Mouse (Mus musculus) stomach, embryonic 15.5 days (tissue): ENCODE results near the gene Ncbp3. TPM values are rescaled to one million over a fixed set of nuclear protein-coding genes. Genes with fewer than 3 reads are reported as not detected.

Source experiments
- ATAC-seq: fragments of 200-750 bp; cut with Nextera tagmentation; 2 replicates; pipeline ENCODE4 v1.8.0; 2017; ENCODE audit warnings: low read depth, moderate number of reproducible peaks, moderate TSS enrichment; ENCODE audit not compliant: insufficient read depth, low FRiP score
- H3K27ac ChIP-seq: fragments of 300-500 bp; sonication (generic); 2 replicates; pipeline ENCODE4 v1.5.1; 2015; ENCODE audit warnings: mild to moderate bottlenecking, inconsistent platforms
- H3K27me3 ChIP-seq: fragments of 300-500 bp; sonication (generic); replicated peaks from 2 replicates; pipeline ENCODE4 v1.6.1; 2015; ENCODE audit warnings: inconsistent platforms
- H3K36me3 ChIP-seq: fragments of 300-500 bp; sonication (generic); 2 replicates; pipeline ENCODE4 v1.6.1; 2015; ENCODE audit warnings: inconsistent platforms
- H3K4me1 ChIP-seq: fragments of 300-500 bp; sonication (generic); 2 replicates; pipeline ENCODE4 v1.6.1; 2015; ENCODE audit warnings: inconsistent platforms
- H3K4me2 ChIP-seq: fragments of 300-500 bp; sonication (generic); 2 replicates; pipeline ENCODE4 v1.6.1; 2015; ENCODE audit warnings: mild to moderate bottlenecking, inconsistent platforms
- H3K4me3 ChIP-seq: fragments of 300-500 bp; sonication (generic); replicated peaks from 2 replicates; pipeline ENCODE4 v1.5.1; 2015; ENCODE audit warnings: inconsistent platforms
- H3K9ac ChIP-seq: fragments of 300-500 bp; sonication (generic); 2 replicates; pipeline ENCODE4 v1.6.1; 2015; ENCODE audit warnings: inconsistent platforms
- H3K9me3 ChIP-seq: fragments of 300-500 bp; sonication (generic); 2 replicates; pipeline ENCODE4 v1.6.1; 2016; ENCODE audit warnings: inconsistent platforms
- WGBS: fragments of 180-500 bp; shearing (Covaris S2); methylation state at CpG from one replicate; pipeline ENCODE4 v1.1.7; 2015; 5-methylcytosine and 5-hydroxymethylcytosine counted together
- polyA plus RNA-seq: library from polyadenylated mRNA; unstranded; fragments of >200 nt; fragmentation: Nextera tagmentation; extraction: Ambion mirVana; gene quantifications from 2 replicates; pipeline ENCODE4 v1.2.1, GENCODE M21; 2015

Gene Ncbp3
- polyA plus RNA-seq, 1 experiment from 2014 or later, result 10.4 TPM

- no peak overlapping the region for H3K27ac ChIP-seq
- no peaks in the 10 kb centered on the region for H3K9me3 ChIP-seq
- no peaks in the 10 kb centered on the region for H3K27me3 ChIP-seq
- H3K4me2 ChIP-seq, result no peak overlapping the region
- H3K4me3 ChIP-seq, result no peak overlapping the region
- WGBS, result 83% methylated on average over 7 of the region's 7 CpGs
- no peak for ATAC-seq
- H3K36me3 ChIP-seq, result no peaks in the 10 kb centered on the region
- H3K9ac ChIP-seq, result no peak overlapping the region
- H3K4me1 ChIP-seq, result peaks cover 9% of the 10 kb centered on the region; the same call in 1 of the 2 replicates
Measured at GRCm38 (mm10) chr11:73036077-73036476, 11.5 kb upstream of the Ncbp3 start.

- H3K4me1 ChIP-seq, result 0 out of 2 replicates have a peak, but pooled peaks cover 4% of the 10 kb centered on the region
- WGBS, result 54% methylated on average over 6 of the region's 6 CpGs
- ATAC-seq, result no peak
- H3K27ac ChIP-seq, result no peak overlapping the region
- H3K27me3 ChIP-seq, result no peaks in the 10 kb centered on the region
- H3K9ac ChIP-seq, result no peak overlapping the region
- no peak overlapping the region for H3K4me3 ChIP-seq
- no peaks in the 10 kb centered on the region for H3K36me3 ChIP-seq
- no peaks in the 10 kb centered on the region for H3K9me3 ChIP-seq
- H3K4me2 ChIP-seq, result no peak overlapping the region
Measured at GRCm38 (mm10) chr11:73036889-73037288, 10.7 kb upstream of the Ncbp3 start.

GRCm38 (mm10) chr11:73037691-73038090 lies 9.9 kb upstream of the Ncbp3 start:
- Histone ChIP-seq H3K36me3 (no peaks in the 10 kb centered on the region), H3K4me3 (no peak overlapping the region), H3K27ac (no peak overlapping the region), H3K9me3 (no peaks in the 10 kb centered on the region), H3K4me2 (no peak overlapping the region), H3K27me3 (no peaks in the 10 kb centered on the region), H3K4me1 (0 out of 2 replicates have a peak, but pooled peaks cover 4% of the 10 kb centered on the region), H3K9ac (no peak overlapping the region)
- WGBS, result 95% methylated on average over 3 of the region's 3 CpGs
- no peak for ATAC-seq

GRCm38 (mm10) chr11:73039102-73039799 lies 8.3 kb upstream of the Ncbp3 start:
- H3K27me3 ChIP-seq, result no peaks in the 10 kb centered on the region
- H3K4me3 ChIP-seq, result no peak overlapping the region
- no peaks in the 10 kb centered on the region for H3K9me3 ChIP-seq
- H3K4me2 ChIP-seq, result no peak overlapping the region
- 59% methylated on average over 9 of the region's 9 CpGs for WGBS
- H3K4me1 ChIP-seq, result 0 out of 2 replicates have a peak, but pooled peaks cover 5% of the 10 kb centered on the region
- no peak overlapping the region for H3K27ac ChIP-seq
- no peak overlapping the region for H3K9ac ChIP-seq
- ATAC-seq, result peak; percentile 61; the same call in 1 of the 2 replicates
- no peaks in the 10 kb centered on the region for H3K36me3 ChIP-seq

GRCm38 (mm10) chr11:73044229-73044755 lies 3.3 kb upstream of the Ncbp3 start:
- H3K4me3 ChIP-seq, result no peak overlapping the region
- H3K36me3 ChIP-seq, result no peaks in the 10 kb centered on the region
- 24% methylated on average over 6 of the region's 6 CpGs for WGBS
- peaks cover 14% of the 10 kb centered on the region; the same call in 1 of the 2 replicates for H3K4me1 ChIP-seq
- H3K27me3 ChIP-seq, result no peaks in the 10 kb centered on the region
- ATAC-seq, result no peak
- H3K4me2 ChIP-seq, result no peak overlapping the region
- no peak overlapping the region for H3K27ac ChIP-seq
- no peak overlapping the region for H3K9ac ChIP-seq
- no peaks in the 10 kb centered on the region for H3K9me3 ChIP-seq

DNA sequence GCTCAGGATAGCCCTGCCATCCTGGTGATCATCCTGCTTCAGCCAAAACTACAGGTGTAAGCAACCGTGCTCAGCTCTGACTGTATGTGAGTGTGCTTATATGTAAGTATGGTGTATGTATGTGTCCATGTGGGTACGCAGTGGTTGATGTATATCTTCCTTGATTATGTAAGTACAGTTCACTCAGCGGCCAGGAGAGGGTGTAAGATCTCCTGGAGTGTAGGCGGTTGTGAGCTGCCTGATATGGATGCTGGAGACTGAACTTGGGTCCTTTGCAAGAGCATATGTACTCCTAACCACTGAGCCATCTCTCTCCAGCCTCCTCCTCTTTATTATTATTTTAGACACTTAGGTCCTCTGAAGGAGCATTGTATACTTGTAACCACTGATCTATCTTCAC lies 2.8 kb upstream of the Ncbp3 start:
- Histone ChIP-seq H3K27me3 (no peaks in the 10 kb centered on the region), H3K9me3 (no peaks in the 10 kb centered on the region), H3K4me3 (no peak overlapping the region), H3K4me2 (no peak overlapping the region), H3K9ac (no peak overlapping the region), H3K27ac (no peak overlapping the region), H3K36me3 (no peaks in the 10 kb centered on the region), H3K4me1 (peaks cover 14% of the 10 kb centered on the region; the same call in 1 of the 2 replicates)
- WGBS, result 65% methylated on average over 4 of the region's 4 CpGs
- no peak for ATAC-seq

DNA sequence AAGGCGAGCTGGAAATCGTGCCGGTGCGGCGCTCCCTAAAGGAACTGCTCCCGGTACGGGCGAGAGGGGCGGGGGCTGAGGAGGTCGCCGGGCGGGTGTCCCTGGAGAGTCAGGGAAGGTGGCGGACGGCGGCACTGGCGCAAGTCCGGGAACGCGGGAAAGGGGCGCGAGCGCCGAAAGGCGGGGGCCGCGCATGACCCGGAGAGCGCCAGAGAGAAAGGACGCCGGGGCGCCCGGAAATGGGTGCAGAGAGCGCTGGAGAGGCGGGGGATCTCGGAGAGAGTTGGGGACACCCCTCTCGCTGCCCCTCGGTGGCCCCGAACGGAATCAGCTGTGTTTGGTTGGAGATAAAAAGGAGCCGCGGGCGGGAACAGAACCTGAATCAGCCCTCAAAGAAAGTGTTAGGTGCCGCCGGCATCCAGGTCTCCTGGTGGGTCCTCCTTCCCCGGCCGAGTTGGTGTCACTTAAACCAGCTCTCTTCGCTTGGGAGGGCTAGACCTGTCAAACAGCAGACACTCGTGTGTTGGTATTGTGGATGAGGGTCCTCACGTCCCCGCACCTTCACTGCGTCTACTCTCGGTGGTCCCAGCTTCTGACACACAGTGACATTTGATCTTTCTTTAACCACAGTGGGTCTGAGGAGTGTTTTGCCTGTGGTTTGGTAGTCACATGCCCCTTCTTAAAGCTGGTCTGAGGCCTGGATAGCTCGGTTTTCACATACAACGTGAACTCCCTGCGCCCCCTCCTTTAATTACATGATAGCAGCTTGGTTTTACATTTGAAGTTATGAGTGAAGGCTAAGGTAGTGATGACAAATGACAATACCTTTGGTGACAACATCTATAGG lies 670 bp downstream of the Ncbp3 start:
- no peaks in the 10 kb centered on the region for H3K9me3 ChIP-seq
- peak overlapping the region; percentile 56 for H3K4me2 ChIP-seq
- peak; percentile 53 for ATAC-seq
- WGBS, result 1% methylated on average over 55 of the region's 55 CpGs
- H3K4me1 ChIP-seq, result peaks cover 14% of the 10 kb centered on the region; the same call in 1 of the 2 replicates
- H3K27ac ChIP-seq, result peak overlapping the region; percentile 92
- peaks cover 11% of the 10 kb centered on the region; the same call in 1 of the 2 replicates for H3K36me3 ChIP-seq
- H3K4me3 ChIP-seq, result peak overlapping the region; percentile 95
- no peaks in the 10 kb centered on the region for H3K27me3 ChIP-seq
- peak overlapping the region; percentile 93 for H3K9ac ChIP-seq

DNA sequence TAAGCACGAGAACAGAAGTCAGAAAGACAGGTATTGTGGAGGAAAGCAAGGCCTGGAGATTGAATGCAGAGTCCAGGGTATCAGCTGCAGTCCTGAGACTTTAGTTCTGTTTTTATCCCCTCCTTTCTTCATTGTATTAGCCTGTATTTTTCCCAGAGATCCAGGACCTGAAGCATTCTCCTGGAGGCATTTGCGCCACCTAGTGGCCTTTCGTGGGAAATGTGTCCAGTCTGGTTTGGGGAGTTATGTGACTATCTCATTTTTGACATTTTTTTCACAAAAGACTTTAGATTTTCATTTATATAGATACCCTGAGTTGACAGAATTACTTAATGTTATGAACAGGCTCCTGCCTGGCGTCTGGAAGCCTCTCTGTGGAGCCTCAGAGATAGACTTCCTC lies 1.8 kb downstream of the Ncbp3 start:
- H3K4me2 ChIP-seq, result peak overlapping the region; percentile 56
- no peak for ATAC-seq
- 3% methylated on average over 4 of the region's 4 CpGs for WGBS
- H3K27me3 ChIP-seq, result no peaks in the 10 kb centered on the region
- H3K4me3 ChIP-seq, result peak overlapping the region; percentile 95
- H3K27ac ChIP-seq, result no peak overlapping the region
- H3K9me3 ChIP-seq, result no peaks in the 10 kb centered on the region
- peaks cover 12% of the 10 kb centered on the region; the same call in 1 of the 2 replicates for H3K4me1 ChIP-seq
- H3K9ac ChIP-seq, result no peak overlapping the region
- peaks cover 16% of the 10 kb centered on the region; the same call in 1 of the 2 replicates for H3K36me3 ChIP-seq

DNA sequence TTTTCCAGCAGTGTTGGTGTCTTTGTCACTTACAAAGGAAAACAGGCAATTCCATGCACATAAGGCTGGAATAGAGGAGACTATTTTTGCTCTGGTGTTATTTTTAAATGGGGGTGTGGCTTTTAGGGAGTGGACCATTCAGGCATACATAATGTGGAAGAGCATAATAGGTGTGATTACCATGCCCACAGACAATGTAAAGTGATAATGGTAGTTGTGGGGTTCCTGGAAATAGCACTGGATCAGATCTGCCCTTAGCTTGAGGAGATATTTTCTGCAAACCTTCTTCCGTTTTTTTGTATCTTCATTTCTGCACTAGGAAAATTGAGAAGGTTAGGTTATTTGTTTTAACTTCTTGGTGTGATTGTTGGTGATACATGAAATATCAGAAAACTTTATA lies 5.2 kb downstream of the Ncbp3 start:
- Histone ChIP-seq H3K27me3 (no peaks in the 10 kb centered on the region), H3K9me3 (no peaks in the 10 kb centered on the region), H3K4me1 (peaks cover 10% of the 10 kb centered on the region; the same call in 1 of the 2 replicates), H3K4me2 (no peak overlapping the region), H3K9ac (no peak overlapping the region), H3K27ac (no peak overlapping the region), H3K4me3 (no peak overlapping the region), H3K36me3 (peaks cover 28% of the 10 kb centered on the region)
- WGBS, result 80% methylated on average over 1 of the region's 1 CpGs
- ATAC-seq, result no peak

DNA sequence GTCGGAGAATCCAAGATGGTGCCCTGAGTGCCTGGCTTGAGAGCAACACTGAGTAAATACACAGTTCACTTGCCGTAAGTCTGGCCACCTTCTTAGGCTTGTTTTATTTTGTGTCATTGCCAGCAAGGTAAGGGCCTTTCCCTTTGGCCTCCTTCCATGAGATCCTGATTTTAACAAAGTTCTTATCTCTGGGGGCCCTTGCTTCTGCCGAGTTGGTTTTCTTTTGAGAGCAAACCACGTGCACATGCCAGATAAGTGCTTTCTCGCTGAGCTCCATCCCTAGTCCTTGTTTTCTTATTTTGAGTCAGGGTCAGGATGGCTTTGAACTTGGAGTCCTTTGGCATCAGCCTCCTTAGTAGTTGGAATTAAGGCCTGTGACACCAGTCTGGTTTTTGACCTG lies 10.1 kb downstream of the Ncbp3 start:
- 72% methylated on average over 5 of the region's 5 CpGs for whole genome bisulfite sequencing
- Histone ChIP-seq H3K9me3 (no peaks in the 10 kb centered on the region), H3K36me3 (peaks cover 33% of the 10 kb centered on the region), H3K9ac (no peak overlapping the region), H3K4me1 (no peaks in the 10 kb centered on the region), H3K27me3 (no peaks in the 10 kb centered on the region), H3K27ac (no peak overlapping the region), H3K4me3 (no peak overlapping the region), H3K4me2 (no peak overlapping the region)
- no peak for ATAC-seq

GRCm38 (mm10) chr11:73059630-73060029 lies 12.0 kb downstream of the Ncbp3 start:
- ATAC-seq, result peak; percentile 53; the same call in 1 of the 2 replicates

GRCm38 (mm10) chr11:73061413-73061812 lies 13.8 kb downstream of the Ncbp3 start:
- Histone ChIP-seq H3K27ac (no peak overlapping the region), H3K9ac (no peak overlapping the region), H3K27me3 (no peaks in the 10 kb centered on the region), H3K4me2 (no peak overlapping the region), H3K9me3 (no peaks in the 10 kb centered on the region), H3K4me1 (no peaks in the 10 kb centered on the region), H3K36me3 (peaks cover 27% of the 10 kb centered on the region), H3K4me3 (no peak overlapping the region)
- WGBS, result 90% methylated on average over 3 of the region's 3 CpGs
- ATAC-seq, result no peak

More at GRCm38 (mm10) chr11:73059630-73060029, 12.0 kb downstream of the Ncbp3 start:
- H3K9me3 ChIP-seq, result no peaks in the 10 kb centered on the region
- H3K4me3 ChIP-seq, result no peak overlapping the region
- H3K36me3 ChIP-seq, result peaks cover 28% of the 10 kb centered on the region
- no peaks in the 10 kb centered on the region for H3K27me3 ChIP-seq
- H3K27ac ChIP-seq, result no peak overlapping the region
- 79% methylated on average over 3 of the region's 3 CpGs for WGBS
- no peak overlapping the region for H3K4me2 ChIP-seq
- no peak overlapping the region for H3K9ac ChIP-seq
- H3K4me1 ChIP-seq, result no peaks in the 10 kb centered on the region
